Comparison of ENCODE assay signal across 29 mouse cellular contexts in genomic region chr14:107009617-107010016, GRCm38 (mm10).
DNase-seq lines count a peak whose midpoint lies in the region; ATAC-seq and TF ChIP-seq lines count a peak whose summit lies in the region.
"Had no signal": no experiment of that assay in that cellular context is flagged by ENCODE, and none has a peak within 500 bp of the region (broad histone marks: within the 10 kb centered on the region; RNA-seq: fewer than 3 reads in every experiment).

No protein-coding gene starts in this region.

- no peak for ATAC-seq in hindbrain, postnatal 0 days
- no peak for ATAC-seq in hindbrain, embryonic 13.5 days (ENCODE audit: low FRiP score)
- ATAC-seq in neural tube, embryonic 15.5 days (ENCODE audit: low FRiP score): no peak
- ATAC-seq in embryonic facial prominence, embryonic 14.5 days (ENCODE audit: low read depth): peak; percentile 67; the same call in 1 of the 2 replicates
- ATAC-seq: intestine, postnatal 0 days had no signal

- H3K9ac ChIP-seq in hindbrain, postnatal 0 days (replicated peaks; ENCODE audit: low read length): no peak overlapping the region
- no peak overlapping the region for H3K9ac ChIP-seq in hindbrain, embryonic 13.5 days
- no peak overlapping the region for H3K9ac ChIP-seq in neural tube, embryonic 15.5 days (replicated peaks)
- H3K9ac ChIP-seq in embryonic facial prominence, embryonic 14.5 days (ENCODE audit: low read depth, low read length): no peak overlapping the region
- H3K9ac ChIP-seq: heart, embryonic 15.5 days; hindbrain, embryonic 12.5 days; liver, embryonic 15.5 days; lung, embryonic 15.5 days had no signal

- H3K4me2 ChIP-seq in hindbrain, postnatal 0 days (ENCODE audit: low read depth, low read length): no peak overlapping the region
- no peak overlapping the region for H3K4me2 ChIP-seq in hindbrain, embryonic 13.5 days
- no peak overlapping the region for H3K4me2 ChIP-seq in neural tube, embryonic 15.5 days
- H3K4me2 ChIP-seq in embryonic facial prominence, embryonic 14.5 days (ENCODE audit: low read depth, low read length): no peak overlapping the region
- H3K4me2 ChIP-seq: heart, embryonic 15.5 days; hindbrain, embryonic 12.5 days; liver, embryonic 15.5 days; lung, embryonic 15.5 days; midbrain, embryonic 11.5 days had no signal

- WGBS in hindbrain, postnatal 0 days: 63% methylated on average over 2 of the region's 2 CpGs
- 85% methylated on average over 2 of the region's 2 CpGs for WGBS in hindbrain, embryonic 13.5 days
- WGBS in neural tube, embryonic 15.5 days: 56% methylated on average over 2 of the region's 2 CpGs
- 25% methylated on average over 2 of the region's 2 CpGs for WGBS in embryonic facial prominence, embryonic 14.5 days

- no peaks in the 10 kb centered on the region for H3K36me3 ChIP-seq in hindbrain, postnatal 0 days (ENCODE audit: insufficient read depth, low read length)
- no peaks in the 10 kb centered on the region for H3K36me3 ChIP-seq in hindbrain, embryonic 13.5 days
- no peaks in the 10 kb centered on the region for H3K36me3 ChIP-seq in neural tube, embryonic 15.5 days
- no peaks in the 10 kb centered on the region for H3K36me3 ChIP-seq in embryonic facial prominence, embryonic 14.5 days (ENCODE audit: control insufficient read depth, insufficient read depth, low read length)
- H3K36me3 ChIP-seq: heart, embryonic 10.5 days; heart, embryonic 15.5 days; hindbrain, embryonic 12.5 days; liver, embryonic 15.5 days; lung, embryonic 15.5 days had no signal

- intact Hi-C loops in heart, postnatal 10 days (cut with DNase I): no loop called here

- H3K9me3 ChIP-seq in hindbrain, postnatal 0 days (ENCODE audit: low read length): no peaks in the 10 kb centered on the region
- no peaks in the 10 kb centered on the region for H3K9me3 ChIP-seq in hindbrain, embryonic 13.5 days
- H3K9me3 ChIP-seq in neural tube, embryonic 15.5 days (replicated peaks): no peaks in the 10 kb centered on the region
- H3K9me3 ChIP-seq in embryonic facial prominence, embryonic 14.5 days (ENCODE audit: control insufficient read depth, low read length): no peaks in the 10 kb centered on the region
- H3K9me3 ChIP-seq: heart, embryonic 10.5 days; heart, embryonic 15.5 days; hindbrain, embryonic 12.5 days; liver, embryonic 15.5 days; lung, embryonic 15.5 days had no signal

- peak; percentile 9 for DNase-seq in hindbrain, postnatal 0 days (ENCODE audit: low spot score)
- no peak for DNase-seq in neural tube, embryonic 10.5 days (ENCODE audit: extremely low spot score, low spot score)
- peak; percentile 77 for DNase-seq in embryonic facial prominence, embryonic 14.5 days (ENCODE audit: low spot score)
- DNase-seq in left cerebral cortex, adult 18-20 months (ENCODE audit: low spot score in 2 of 2): no peak
- no peak for DNase-seq in heart, postnatal 10 days
- DNase-seq: adrenal gland, adult 8-10 months; cerebellum, adult 11-12 months; cerebellum, adult 9-11 months; gastrocnemius, postnatal 25 days; heart, adult 11 months; heart, postnatal 36 days; kidney, adult 9 months; kidney, postnatal 25 days; lung, postnatal 36 days; right cerebral cortex, postnatal 4 days; thymus, adult 18-20 months; thymus, postnatal 25 days had no signal

- TF ChIP-seq CTCF in hindbrain, postnatal 0 days (IDR thresholded peaks at IDR 0.05; ENCODE audit: low read depth): no peak

- H3K27ac ChIP-seq in hindbrain, postnatal 0 days: no peak overlapping the region
- H3K27ac ChIP-seq in hindbrain, embryonic 13.5 days: no peak overlapping the region
- H3K27ac ChIP-seq in neural tube, embryonic 15.5 days (replicated peaks): 0 out of 2 replicates have a peak overlapping the region, but pooled peaks have one; percentile 34
- no peak overlapping the region for H3K27ac ChIP-seq in embryonic facial prominence, embryonic 14.5 days (replicated peaks; ENCODE audit: low read depth, low read length)
- H3K27ac ChIP-seq: heart, embryonic 10.5 days; heart, embryonic 15.5 days; hindbrain, embryonic 12.5 days; left cerebral cortex, adult 2 months; liver, embryonic 15.5 days; lung, embryonic 15.5 days; stomach, postnatal 0 days had no signal

- H3K27me3 ChIP-seq in hindbrain, postnatal 0 days (ENCODE audit: insufficient read depth, low read length): no peaks in the 10 kb centered on the region
- no peaks in the 10 kb centered on the region for H3K27me3 ChIP-seq in hindbrain, embryonic 13.5 days
- no peaks in the 10 kb centered on the region for H3K27me3 ChIP-seq in neural tube, embryonic 15.5 days (replicated peaks)
- no peaks in the 10 kb centered on the region for H3K27me3 ChIP-seq in embryonic facial prominence, embryonic 14.5 days (replicated peaks; ENCODE audit: control insufficient read depth, insufficient read depth, low read length)
- H3K27me3 ChIP-seq: CH12.LX; heart, embryonic 15.5 days; hindbrain, embryonic 12.5 days; liver, embryonic 15.5 days; lung, embryonic 15.5 days had no signal

- H3K4me1 ChIP-seq in hindbrain, postnatal 0 days (ENCODE audit: insufficient read depth, low read length): no peaks in the 10 kb centered on the region
- H3K4me1 ChIP-seq in hindbrain, embryonic 13.5 days (replicated peaks): no peaks in the 10 kb centered on the region
- no peaks in the 10 kb centered on the region for H3K4me1 ChIP-seq in neural tube, embryonic 15.5 days
- H3K4me1 ChIP-seq in embryonic facial prominence, embryonic 14.5 days (ENCODE audit: control insufficient read depth, insufficient read depth, low read length): no peaks in the 10 kb centered on the region
- H3K4me1 ChIP-seq: heart, embryonic 10.5 days; heart, embryonic 15.5 days; hindbrain, embryonic 12.5 days; liver, embryonic 15.5 days; lung, embryonic 15.5 days had no signal

- no peak overlapping the region for H3K4me3 ChIP-seq in hindbrain, postnatal 0 days (ENCODE audit: low read length)
- H3K4me3 ChIP-seq in hindbrain, embryonic 13.5 days: no peak overlapping the region
- no peak overlapping the region for H3K4me3 ChIP-seq in neural tube, embryonic 15.5 days (replicated peaks)
- H3K4me3 ChIP-seq in embryonic facial prominence, embryonic 14.5 days (ENCODE audit: low read depth, low read length): no peak overlapping the region
- H3K4me3 ChIP-seq: heart, embryonic 10.5 days; heart, embryonic 15.5 days; hindbrain, embryonic 12.5 days; left cerebral cortex, adult 2 months; liver, embryonic 15.5 days; lung, embryonic 15.5 days had no signal

Comparison
In these comparisons a context has a peak if more than half of its experiments do, and no peak if none do; other contexts are left out.
1. DNase-seq: peak in hindbrain, postnatal 0 days (single experiment) and embryonic facial prominence, embryonic 14.5 days (single experiment); none in neural tube, embryonic 10.5 days (single experiment), left cerebral cortex, adult 18-20 months (0 of 2) and heart, postnatal 10 days (0 of 2).